Mouse (Mus musculus) frontal cortex, postnatal 25 days (tissue): ENCODE measurements around the gene Smim4.

Experiments
- DNase-seq, 2 experiments: peaks; one replicate each; pipeline ENCODE4 v3.0.0; 2022; ENCODE audit warnings: low spot score in 2 of 2

The Smim4 gene

GRCm38 (mm10) chr14:31125106-31126075, 3.4 kb downstream of the Smim4 start:
- DNase-seq, result no peak

GRCm38 (mm10) chr14:31115522-31115921, 13.2 kb downstream of the Smim4 start:
- no peak for DNase-seq

GRCm38 (mm10) chr14:31114011-31114410, 14.7 kb downstream of the Smim4 start:
- no peak for DNase-seq

DNA sequence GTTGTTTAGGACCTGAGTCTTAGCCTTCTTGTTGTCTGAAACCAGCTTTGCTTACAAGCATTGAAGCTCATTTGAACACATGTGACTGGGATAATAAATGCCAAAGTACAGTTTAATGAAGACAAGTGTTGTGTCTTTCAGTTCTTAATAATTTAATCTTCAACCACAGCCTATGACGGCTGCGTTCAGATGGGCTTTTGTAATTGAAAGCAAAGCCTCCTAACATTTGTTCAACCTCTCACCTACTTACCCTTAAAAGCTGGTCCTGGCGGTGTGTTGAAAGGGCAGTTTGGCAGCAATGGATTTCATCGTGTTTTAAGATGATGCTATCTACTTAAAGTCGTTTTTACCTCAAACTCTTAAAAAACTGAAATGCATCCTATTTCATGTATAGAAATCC, 16.6 kb downstream of the Smim4 start:
- DNase-seq, result no peak

GRCm38 (mm10) chr14:31110613-31111012, 18.1 kb downstream of the Smim4 start:
- no peak for DNase-seq

GRCm38 (mm10) chr14:31105156-31105555, 23.6 kb downstream of the Smim4 start:
- no peak for DNase-seq

DNA sequence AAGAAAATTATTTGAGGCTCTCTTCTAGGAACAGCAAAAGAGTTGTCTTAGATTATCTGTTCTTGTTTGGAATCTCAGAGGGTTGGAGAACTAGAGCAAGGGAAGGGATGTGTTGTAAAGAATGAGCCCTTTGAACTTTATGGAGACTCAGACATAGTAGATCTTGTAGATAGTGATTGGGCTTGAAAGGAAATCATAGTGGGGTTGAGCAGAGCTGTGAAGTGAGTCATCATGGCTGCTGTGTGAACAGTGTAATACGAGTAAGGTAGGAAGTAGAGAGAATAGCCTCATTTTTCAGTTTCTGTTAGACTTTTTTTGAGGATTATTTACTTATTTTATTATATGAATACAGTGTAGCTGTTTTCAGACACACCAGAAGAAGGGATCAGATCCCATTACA, 38.8 kb downstream of the Smim4 start:
- DNase-seq, result no peak

GRCm38 (mm10) chr14:31088515-31088914, 40.2 kb downstream of the Smim4 start:
- no peak for DNase-seq

GRCm38 (mm10) chr14:31087433-31087832, 41.3 kb downstream of the Smim4 start:
- no peak for DNase-seq

DNA sequence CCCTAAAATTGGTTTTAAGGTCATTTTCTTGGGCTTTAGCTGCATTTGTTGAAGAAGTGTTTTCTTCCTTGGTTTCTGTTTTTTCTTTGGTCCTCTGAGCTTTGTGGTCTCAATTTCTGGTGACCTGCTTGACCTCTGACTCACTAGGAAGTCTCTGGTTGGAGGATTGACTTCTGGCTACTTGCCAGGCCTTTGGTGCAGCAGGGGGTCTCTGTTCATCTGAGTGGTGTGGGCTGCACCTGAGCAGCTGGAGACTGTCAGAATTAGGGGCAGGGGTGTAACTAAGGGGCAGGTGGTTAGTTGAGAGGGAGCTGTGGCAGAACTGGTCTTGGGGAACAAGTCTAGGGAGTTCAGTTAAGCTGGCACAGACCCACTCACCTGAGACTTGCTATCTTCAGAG, 47.6 kb downstream of the Smim4 start:
- no peak for DNase-seq

DNA sequence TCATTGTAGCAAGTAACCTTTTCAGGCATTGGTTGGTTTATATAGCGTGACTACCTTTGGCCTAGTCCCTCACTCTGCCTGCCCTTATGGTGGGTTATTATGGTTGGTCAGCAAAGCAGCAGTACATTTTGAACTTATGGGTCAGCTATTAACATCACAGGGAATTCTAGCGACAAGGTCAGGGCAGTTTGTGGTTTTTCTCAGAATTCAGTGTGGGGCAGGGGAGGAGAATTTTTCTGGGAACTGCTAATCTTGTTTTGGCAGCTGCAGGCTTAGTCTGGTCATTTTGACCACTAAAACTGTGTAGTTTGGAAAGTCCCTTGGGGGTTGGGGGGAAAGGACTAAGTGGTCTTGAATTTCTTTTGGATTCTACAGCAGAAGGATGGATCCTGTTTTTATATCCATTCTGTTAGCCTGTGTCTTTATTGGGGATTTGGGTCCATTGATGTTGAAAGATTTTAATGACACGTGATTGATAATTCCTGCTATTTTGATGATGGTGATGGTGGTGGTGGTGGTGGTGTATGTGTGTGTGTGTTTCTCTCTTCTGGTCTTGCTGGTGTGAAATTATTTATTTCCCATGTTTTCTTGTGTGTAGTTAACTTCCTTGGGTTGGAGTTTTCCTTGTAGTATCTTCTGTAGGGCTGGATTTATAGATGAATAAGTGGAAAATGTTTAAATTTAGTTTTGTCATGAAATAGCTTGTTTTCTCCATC, 49.3 kb downstream of the Smim4 start:
- no peak for DNase-seq

DNA sequence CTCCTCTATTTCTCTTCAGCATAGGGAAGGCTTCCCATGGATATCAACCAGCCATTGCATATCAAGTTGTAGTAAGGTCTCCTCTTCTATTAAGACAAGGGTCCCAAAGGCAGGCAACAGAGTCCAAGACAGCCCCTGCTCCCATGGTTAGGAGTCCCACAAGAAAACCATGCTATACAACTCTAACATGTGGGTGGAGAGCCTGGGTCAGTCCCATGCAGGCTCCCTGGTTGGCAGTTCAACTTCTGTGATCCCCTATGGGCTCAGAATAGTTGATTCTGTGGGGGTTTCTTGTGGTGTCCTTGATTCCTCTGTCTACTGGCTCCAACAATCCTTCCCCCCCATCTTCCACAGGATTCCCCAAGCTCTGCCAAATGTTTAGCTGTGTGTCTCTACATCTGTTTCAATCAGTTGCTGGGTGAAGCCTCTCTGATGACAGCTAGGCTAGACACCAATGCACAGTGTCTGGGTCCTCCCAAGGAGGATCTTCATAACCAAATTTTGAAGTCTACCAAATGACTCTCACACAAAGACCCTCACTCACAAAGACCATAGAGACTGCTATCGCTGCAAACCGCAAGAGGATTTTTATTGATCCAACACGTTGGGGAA, 50.1 kb downstream of the Smim4 start:
- no peak for DNase-seq

DNA sequence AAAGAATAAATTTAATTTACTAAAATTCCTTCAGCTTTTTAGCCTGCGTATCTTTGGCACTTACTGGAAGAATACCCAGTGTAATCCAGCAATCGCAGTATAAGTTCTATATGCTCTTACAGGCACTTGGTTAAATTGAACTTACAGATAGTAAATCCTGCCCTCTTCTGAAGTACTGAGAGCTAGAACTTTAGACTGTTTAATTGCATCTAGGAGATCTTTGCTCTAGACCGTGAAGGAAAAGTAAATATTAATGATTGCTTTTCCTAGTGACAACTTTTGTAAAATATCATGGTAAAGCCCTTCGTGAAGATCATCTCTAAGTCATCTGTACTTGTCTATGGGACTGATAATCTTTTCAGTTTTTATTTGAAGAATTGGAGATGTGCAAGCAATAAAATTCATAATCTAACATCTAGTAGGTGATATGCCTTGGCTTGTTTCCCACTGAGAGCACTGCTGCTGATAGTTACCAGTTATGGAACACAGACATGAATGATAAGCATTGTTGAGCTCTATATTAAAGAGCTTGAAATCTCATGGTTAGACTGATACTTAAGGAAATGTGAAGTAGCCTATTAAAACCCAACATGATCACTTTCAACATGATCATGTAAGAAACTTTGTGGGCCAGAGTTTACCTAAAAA, 59.5 kb downstream of the Smim4 start:
- no peak for DNase-seq

DNA sequence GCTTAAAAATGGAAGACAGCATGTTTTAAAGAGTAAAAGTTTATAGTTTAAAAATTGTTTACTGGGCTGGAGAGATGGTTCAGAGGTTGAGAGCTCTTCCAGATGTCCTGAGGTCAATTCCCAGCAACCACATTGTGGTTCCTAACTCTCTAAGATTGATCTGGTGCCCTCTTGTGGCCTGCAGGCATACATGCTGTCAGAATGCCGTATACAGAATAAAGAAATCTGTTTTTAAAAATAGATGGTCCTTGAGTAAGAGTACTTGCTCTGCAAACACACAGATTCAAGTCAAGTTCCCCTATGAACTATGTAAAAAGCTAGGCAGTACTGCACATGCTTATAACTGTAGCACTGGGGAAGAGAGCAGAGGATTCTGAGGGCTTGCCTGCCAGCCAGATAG, 66.5 kb downstream of the Smim4 start:
- no peak for DNase-seq

DNA sequence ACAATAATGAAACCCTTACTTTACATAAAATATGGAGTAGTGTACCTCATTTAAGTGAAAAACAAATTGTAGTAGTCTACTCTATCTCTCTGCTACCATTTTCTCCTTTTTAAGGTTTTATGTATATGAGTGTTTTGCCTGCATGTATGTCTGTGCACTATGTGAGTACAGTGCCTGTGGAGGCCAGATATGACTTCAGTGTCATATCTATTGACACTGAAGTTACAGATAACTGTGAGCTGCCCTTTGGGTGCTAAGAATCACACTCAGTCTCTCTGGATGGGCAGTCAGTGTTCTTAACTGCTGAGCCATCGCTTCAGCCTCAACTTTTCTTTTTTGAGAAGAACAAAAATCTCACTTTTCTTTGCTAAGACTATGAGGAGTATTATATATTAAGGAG, 82.9 kb downstream of the Smim4 start:
- DNase-seq, result no peak

DNA sequence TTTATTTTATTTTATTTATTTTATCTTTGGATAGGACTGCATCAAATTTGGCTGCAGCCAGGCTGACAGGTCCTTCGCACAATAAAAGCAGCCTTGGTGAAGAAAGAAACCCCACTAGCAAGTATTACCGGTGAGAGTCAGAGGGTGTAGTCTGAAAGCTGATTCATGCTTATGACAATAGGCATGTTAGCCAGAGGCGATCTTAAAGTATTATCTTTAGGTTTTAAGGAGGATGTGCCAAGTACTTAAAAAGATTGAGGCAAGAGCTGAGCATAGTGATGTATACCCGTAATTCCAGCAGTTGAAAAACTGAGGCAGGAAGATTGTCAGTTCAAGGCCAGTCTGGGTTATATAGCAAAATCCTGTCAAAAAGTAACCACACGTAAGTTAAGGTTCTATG, 83.5 kb downstream of the Smim4 start:
- no peak for DNase-seq
